ENCODE assay signal across 28 mouse cellular contexts in genomic region chr1:4574101-4574500, GRCm38 (mm10).
A peak's percentile ranks its signal among the peaks of the same experiment; 100 is the strongest.
DNase-seq lines count a peak whose midpoint lies in the region; ATAC-seq lines count a peak whose summit lies in the region.
"Had no signal": no experiment of that assay in that cellular context is flagged by ENCODE, and none has a peak within 500 bp of the region (broad histone marks: within the 10 kb centered on the region; RNA-seq: fewer than 3 reads in every experiment).

No protein-coding gene starts in this region.

- H3K36me3 ChIP-seq in kidney, embryonic 16.5 days (ENCODE audit: insufficient read depth, low read length): no peaks in the 10 kb centered on the region
- H3K36me3 ChIP-seq in hindbrain, embryonic 10.5 days: no peaks in the 10 kb centered on the region
- H3K36me3 ChIP-seq: embryonic facial prominence, embryonic 12.5 days; embryonic facial prominence, embryonic 15.5 days; G1E; heart, embryonic 13.5 days; hindbrain, embryonic 13.5 days had no signal

- peak; percentile 90 for DNase-seq in heart, adult 11 months
- DNase-seq in heart, postnatal 25 days (ENCODE audit: low spot score): no peak
- peak; percentile 10 for DNase-seq in kidney, postnatal 10 days
- peak; percentile 22 for DNase-seq in lung, postnatal 10 days
- no peak for DNase-seq in lung, postnatal 4 days
- DNase-seq in hindbrain, embryonic 10.5 days (ENCODE audit: low spot score): no peak
- DNase-seq: adrenal gland, postnatal 10 days; adrenal gland, postnatal 36 days; B cell, adult 2 months; cerebellum, adult 11 months; cerebellum, adult 2 months; cerebellum, adult 9-11 months; cerebellum, postnatal 25 days; forebrain, postnatal 0 days; gastrocnemius, postnatal 10 days; gastrocnemius, postnatal 36 days; heart, postnatal 14 days had no signal

- no peak for ATAC-seq in kidney, embryonic 16.5 days (ENCODE audit: low FRiP score, low TSS enrichment)
- ATAC-seq: forebrain, embryonic 14.5 days; forebrain, postnatal 0 days; hindbrain, embryonic 16.5 days; Patski had no signal

- no peak overlapping the region for H3K4me3 ChIP-seq in kidney, embryonic 16.5 days (ENCODE audit: low read length)
- H3K4me3 ChIP-seq in brown adipose tissue, adult 24 weeks (ENCODE audit: insufficient read depth, low read depth, low read length): no peak overlapping the region
- H3K4me3 ChIP-seq in hindbrain, embryonic 10.5 days: no peak overlapping the region
- H3K4me3 ChIP-seq: embryonic facial prominence, embryonic 12.5 days; embryonic facial prominence, embryonic 15.5 days; heart, embryonic 13.5 days; hindbrain, embryonic 13.5 days had no signal

- intact Hi-C loops in heart, postnatal 25 days (cut with DNase I): loop anchor here (10.0 kb wide), 2 partner anchors 81 to 191 kb away; no protein-coding TSS in a partner anchor

- H3K9ac ChIP-seq in kidney, embryonic 16.5 days (replicated peaks; ENCODE audit: low read length): no peak overlapping the region
- H3K9ac ChIP-seq: embryonic facial prominence, embryonic 12.5 days; embryonic facial prominence, embryonic 15.5 days; forebrain, postnatal 0 days; heart, embryonic 13.5 days; hindbrain, embryonic 13.5 days had no signal

- no peaks in the 10 kb centered on the region for H3K9me3 ChIP-seq in kidney, embryonic 16.5 days (ENCODE audit: low read length)
- H3K9me3 ChIP-seq in hindbrain, embryonic 10.5 days: no peaks in the 10 kb centered on the region
- H3K9me3 ChIP-seq: embryonic facial prominence, embryonic 12.5 days; embryonic facial prominence, embryonic 15.5 days; G1E; heart, embryonic 13.5 days; hindbrain, embryonic 13.5 days had no signal

- H3K4me2 ChIP-seq in kidney, embryonic 16.5 days (replicated peaks; ENCODE audit: low read depth, low read length): no peak overlapping the region
- H3K4me2 ChIP-seq: embryonic facial prominence, embryonic 12.5 days; embryonic facial prominence, embryonic 15.5 days; heart, embryonic 13.5 days; hindbrain, embryonic 13.5 days had no signal

- 67% methylated on average over 1 of the region's 1 CpGs for WGBS in kidney, embryonic 16.5 days
- WGBS in hindbrain, embryonic 10.5 days: 56% methylated on average over 1 of the region's 1 CpGs

- H3K27me3 ChIP-seq in kidney, embryonic 16.5 days (ENCODE audit: insufficient read depth, low read length): no peaks in the 10 kb centered on the region
- no peaks in the 10 kb centered on the region for H3K27me3 ChIP-seq in hindbrain, embryonic 10.5 days (ENCODE audit: insufficient read depth, poor library complexity, severe bottlenecking)
- H3K27me3 ChIP-seq: CH12.LX; embryonic facial prominence, embryonic 12.5 days; embryonic facial prominence, embryonic 15.5 days; hindbrain, embryonic 13.5 days had no signal

- 0 out of 2 replicates have a peak, but pooled peaks cover 5% of the 10 kb centered on the region for H3K4me1 ChIP-seq in kidney, embryonic 16.5 days (ENCODE audit: insufficient read depth, low read length)
- peaks cover 2% of the 10 kb centered on the region; the same call in 1 of the 2 replicates for H3K4me1 ChIP-seq in brown adipose tissue, adult 24 weeks (ENCODE audit: control insufficient read depth, insufficient read depth, insufficient read length, low read length)
- H3K4me1 ChIP-seq in hindbrain, embryonic 10.5 days (replicated peaks): peaks cover 14% of the 10 kb centered on the region; the same call in 1 of the 2 replicates
- H3K4me1 ChIP-seq: embryonic facial prominence, embryonic 12.5 days had no signal

- no peak overlapping the region for H3K27ac ChIP-seq in kidney, embryonic 16.5 days (ENCODE audit: low read length)
- H3K27ac ChIP-seq in brown adipose tissue, adult 24 weeks (replicated peaks; ENCODE audit: low read depth, low read length): peak overlapping the region; percentile 61
- no peak overlapping the region for H3K27ac ChIP-seq in hindbrain, embryonic 10.5 days
- H3K27ac ChIP-seq: embryonic facial prominence, embryonic 12.5 days; embryonic facial prominence, embryonic 15.5 days; heart, embryonic 13.5 days; hindbrain, embryonic 13.5 days had no signal

Comparison
In these comparisons a context has a peak if more than half of its experiments do, and no peak if none do; other contexts are left out.
1. DNase-seq: peak in heart, adult 11 months (single experiment), kidney, postnatal 10 days (single experiment) and lung, postnatal 10 days (single experiment); none in heart, postnatal 25 days (single experiment), lung, postnatal 4 days (0 of 2) and hindbrain, embryonic 10.5 days (single experiment).